Mouse (Mus musculus) midbrain, embryonic 12.5 days (tissue): Measurements from ENCODE around the gene Ltbp2. TPM values are rescaled to one million over a fixed set of nuclear protein-coding genes. Genes with fewer than 3 reads are reported as not detected.

Experiments
- ATAC-seq: fragments of 200-750 bp; cut with Nextera tagmentation; 2 replicates; pipeline ENCODE4 v1.8.0; 2017; ENCODE audit warnings: low read depth, moderate TSS enrichment, moderate library complexity; ENCODE audit not compliant: low FRiP score
- H3K27ac ChIP-seq: fragments of 300-500 bp; sonication (generic); replicated peaks from 2 replicates; pipeline ENCODE4 v1.5.1; 2016; ENCODE audit warnings: mild to moderate bottlenecking
- H3K27me3 ChIP-seq: fragments of 300-500 bp; sonication (generic); 2 replicates; pipeline ENCODE4 v1.6.1; 2016; ENCODE audit warnings: mild to moderate bottlenecking
- H3K36me3 ChIP-seq: fragments of 300-500 bp; sonication (generic); 2 replicates; pipeline ENCODE4 v1.6.1; 2016
- H3K4me1 ChIP-seq: fragments of 300-500 bp; sonication (generic); 2 replicates; pipeline ENCODE4 v1.6.1; 2016
- H3K4me2 ChIP-seq: fragments of 300-500 bp; sonication (generic); replicated peaks from 2 replicates; pipeline ENCODE4 v1.6.1; 2016; ENCODE audit warnings: mild to moderate bottlenecking, moderate library complexity
- H3K4me3 ChIP-seq: fragments of 300-500 bp; sonication (generic); 2 replicates; pipeline ENCODE4 v1.5.1; 2016; ENCODE audit warnings: mild to moderate bottlenecking
- H3K9ac ChIP-seq: fragments of 300-500 bp; sonication (generic); replicated peaks from 2 replicates; pipeline ENCODE4 v1.6.1; 2016; ENCODE audit warnings: mild to moderate bottlenecking, moderate library complexity
- H3K9me3 ChIP-seq: fragments of 300-500 bp; sonication (generic); 2 replicates; pipeline ENCODE4 v1.6.1; 2016; ENCODE audit warnings: mild to moderate bottlenecking
- WGBS: fragments of 180-500 bp; shearing (Covaris S2); methylation state at CpG from one replicate; pipeline ENCODE4 v1.1.7; 2016; 5-methylcytosine and 5-hydroxymethylcytosine counted together
- polyA plus RNA-seq: library from polyadenylated mRNA; unstranded; fragments of >200 nt; fragmentation: Nextera tagmentation; extraction: Ambion mirVana; gene quantifications from 2 replicates; pipeline ENCODE4 v1.2.1, GENCODE M21; 2016

Gene Ltbp2
- polyA plus RNA-seq, result 0.43 TPM in 1 of 2 replicates, not detected in the other

- H3K9ac ChIP-seq, result no peak within 1 kb of the TSS
- H3K36me3 ChIP-seq, result no peaks in the 10 kb centered on the region
- H3K27me3 ChIP-seq, result peaks cover 56% of the 10 kb centered on the region
- no peaks in the 10 kb centered on the region for H3K9me3 ChIP-seq
- no peak for ATAC-seq
- H3K4me2 ChIP-seq, result peak within 1 kb of the TSS; percentile 46
- H3K27ac ChIP-seq, result no peak within 1 kb of the TSS
- peak within 1 kb of the TSS; percentile 34 for H3K4me3 ChIP-seq
- 2% methylated on average over 34 of the region's 34 CpGs for WGBS
- peaks cover 14% of the 10 kb centered on the region for H3K4me1 ChIP-seq
These were observed at the start of gene Ltbp2 for GRCm38 (mm10) chr12:84876481-84877121. Gene Ltbp2, minus strand, starts transcription at chr12:84876532.

- H3K27ac ChIP-seq, result no peak overlapping the region
- H3K27me3 ChIP-seq, result no peaks in the 10 kb centered on the region
- H3K9me3 ChIP-seq, result no peaks in the 10 kb centered on the region
- WGBS, result 91% methylated on average over 5 of the region's 5 CpGs
- peaks cover 87% of the 10 kb centered on the region for H3K36me3 ChIP-seq
- H3K9ac ChIP-seq, result no peak overlapping the region
- no peak overlapping the region for H3K4me2 ChIP-seq
- no peak overlapping the region for H3K4me3 ChIP-seq
- H3K4me1 ChIP-seq, result no peaks in the 10 kb centered on the region; the same call in 1 of the 2 replicates
- ATAC-seq, result no peak
These were observed 48.0 kb upstream of the Ltbp2 start for GRCm38 (mm10) chr12:84924324-84924723.

GRCm38 (mm10) chr12:84921881-84922419 lies 45.6 kb upstream of the Ltbp2 start:
- peaks cover 84% of the 10 kb centered on the region for H3K36me3 ChIP-seq
- H3K27ac ChIP-seq, result no peak overlapping the region
- no peaks in the 10 kb centered on the region for H3K9me3 ChIP-seq
- H3K27me3 ChIP-seq, result no peaks in the 10 kb centered on the region
- H3K4me3 ChIP-seq, result no peak overlapping the region
- H3K9ac ChIP-seq, result no peak overlapping the region
- 69% methylated on average over 8 of the region's 8 CpGs for WGBS
- H3K4me1 ChIP-seq, result no peaks in the 10 kb centered on the region; the same call in 1 of the 2 replicates
- ATAC-seq, result no peak
- H3K4me2 ChIP-seq, result no peak overlapping the region

GRCm38 (mm10) chr12:84918809-84919208 lies 42.5 kb upstream of the Ltbp2 start:
- no peaks in the 10 kb centered on the region; the same call in 1 of the 2 replicates for H3K4me1 ChIP-seq
- H3K4me2 ChIP-seq, result no peak overlapping the region
- H3K27ac ChIP-seq, result no peak overlapping the region
- WGBS, result 88% methylated on average over 6 of the region's 6 CpGs
- H3K36me3 ChIP-seq, result peaks cover 58% of the 10 kb centered on the region
- ATAC-seq, result no peak
- H3K9me3 ChIP-seq, result no peaks in the 10 kb centered on the region
- no peak overlapping the region for H3K9ac ChIP-seq
- no peak overlapping the region for H3K4me3 ChIP-seq
- H3K27me3 ChIP-seq, result no peaks in the 10 kb centered on the region

- no peak overlapping the region for H3K4me2 ChIP-seq
- no peak overlapping the region for H3K9ac ChIP-seq
- no peaks in the 10 kb centered on the region for H3K9me3 ChIP-seq
- no peaks in the 10 kb centered on the region; the same call in 1 of the 2 replicates for H3K4me1 ChIP-seq
- peaks cover 49% of the 10 kb centered on the region for H3K36me3 ChIP-seq
- no peak overlapping the region for H3K4me3 ChIP-seq
- 81% methylated on average over 3 of the region's 3 CpGs for WGBS
- H3K27me3 ChIP-seq, result no peaks in the 10 kb centered on the region
- ATAC-seq, result no peak
- H3K27ac ChIP-seq, result no peak overlapping the region
These were observed 41.5 kb upstream of the Ltbp2 start for GRCm38 (mm10) chr12:84917799-84918198.

- H3K9me3 ChIP-seq, result no peaks in the 10 kb centered on the region
- ATAC-seq, result no peak
- H3K4me3 ChIP-seq, result no peak overlapping the region
- 90% methylated on average over 5 of the region's 5 CpGs for WGBS
- H3K4me2 ChIP-seq, result no peak overlapping the region
- no peak overlapping the region for H3K27ac ChIP-seq
- no peaks in the 10 kb centered on the region for H3K4me1 ChIP-seq
- H3K27me3 ChIP-seq, result no peaks in the 10 kb centered on the region
- peaks cover 25% of the 10 kb centered on the region for H3K36me3 ChIP-seq
- H3K9ac ChIP-seq, result no peak overlapping the region
These were observed 38.6 kb upstream of the Ltbp2 start for GRCm38 (mm10) chr12:84914959-84915358.

- Histone ChIP-seq H3K4me2 (no peak overlapping the region), H3K9me3 (no peaks in the 10 kb centered on the region), H3K4me3 (no peak overlapping the region), H3K4me1 (peaks cover 1% of the 10 kb centered on the region), H3K36me3 (peaks cover 9% of the 10 kb centered on the region; the same call in 1 of the 2 replicates), H3K27me3 (no peaks in the 10 kb centered on the region), H3K27ac (no peak overlapping the region), H3K9ac (no peak overlapping the region)
- ATAC-seq, result no peak
- WGBS, result 94% methylated on average over 4 of the region's 4 CpGs
These were observed 36.3 kb upstream of the Ltbp2 start for GRCm38 (mm10) chr12:84912652-84913104.

- Histone ChIP-seq H3K4me3 (no peak overlapping the region), H3K27ac (no peak overlapping the region), H3K9me3 (no peaks in the 10 kb centered on the region), H3K36me3 (0 out of 2 replicates have a peak, but pooled peaks cover 4% of the 10 kb centered on the region), H3K27me3 (no peaks in the 10 kb centered on the region), H3K4me1 (peaks cover 10% of the 10 kb centered on the region), H3K4me2 (no peak overlapping the region), H3K9ac (no peak overlapping the region)
- WGBS, result 52% methylated on average over 2 of the region's 2 CpGs
- ATAC-seq, result no peak
These were observed 35.3 kb upstream of the Ltbp2 start for GRCm38 (mm10) chr12:84911640-84912039.

GRCm38 (mm10) chr12:84910066-84910465 lies 33.7 kb upstream of the Ltbp2 start:
- 98% methylated on average over 4 of the region's 4 CpGs for WGBS
- ATAC-seq, result no peak
- Histone ChIP-seq H3K4me2 (no peak overlapping the region), H3K4me1 (peaks cover 10% of the 10 kb centered on the region), H3K36me3 (no peaks in the 10 kb centered on the region), H3K4me3 (no peak overlapping the region), H3K9me3 (no peaks in the 10 kb centered on the region), H3K27me3 (no peaks in the 10 kb centered on the region), H3K27ac (no peak overlapping the region), H3K9ac (no peak overlapping the region)

GRCm38 (mm10) chr12:84907627-84908480 lies 31.5 kb upstream of the Ltbp2 start:
- no peak overlapping the region for H3K4me2 ChIP-seq
- H3K27me3 ChIP-seq, result no peaks in the 10 kb centered on the region
- WGBS, result 77% methylated on average over 10 of the region's 10 CpGs
- H3K4me3 ChIP-seq, result no peak overlapping the region
- H3K4me1 ChIP-seq, result peaks cover 10% of the 10 kb centered on the region
- no peaks in the 10 kb centered on the region for H3K36me3 ChIP-seq
- H3K9ac ChIP-seq, result no peak overlapping the region
- ATAC-seq, result no peak
- no peaks in the 10 kb centered on the region for H3K9me3 ChIP-seq
- H3K27ac ChIP-seq, result no peak overlapping the region

GRCm38 (mm10) chr12:84907024-84907626 lies 30.8 kb upstream of the Ltbp2 start:
- no peak overlapping the region for H3K4me2 ChIP-seq
- no peaks in the 10 kb centered on the region for H3K9me3 ChIP-seq
- no peak overlapping the region for H3K27ac ChIP-seq
- peaks cover 10% of the 10 kb centered on the region for H3K4me1 ChIP-seq
- WGBS, result 81% methylated on average over 12 of the region's 12 CpGs
- H3K27me3 ChIP-seq, result no peaks in the 10 kb centered on the region
- no peak overlapping the region for H3K4me3 ChIP-seq
- no peak for ATAC-seq
- H3K9ac ChIP-seq, result no peak overlapping the region
- no peaks in the 10 kb centered on the region for H3K36me3 ChIP-seq
